Mouse (Mus musculus): ENCODE results near the gene Zfp420. TPM values are rescaled to one million over a fixed set of nuclear protein-coding genes. Genes with fewer than 3 reads are reported as not detected.

The Zfp420 gene
- polyA plus RNA-seq, 1 experiment: 5.3 TPM

DNA sequence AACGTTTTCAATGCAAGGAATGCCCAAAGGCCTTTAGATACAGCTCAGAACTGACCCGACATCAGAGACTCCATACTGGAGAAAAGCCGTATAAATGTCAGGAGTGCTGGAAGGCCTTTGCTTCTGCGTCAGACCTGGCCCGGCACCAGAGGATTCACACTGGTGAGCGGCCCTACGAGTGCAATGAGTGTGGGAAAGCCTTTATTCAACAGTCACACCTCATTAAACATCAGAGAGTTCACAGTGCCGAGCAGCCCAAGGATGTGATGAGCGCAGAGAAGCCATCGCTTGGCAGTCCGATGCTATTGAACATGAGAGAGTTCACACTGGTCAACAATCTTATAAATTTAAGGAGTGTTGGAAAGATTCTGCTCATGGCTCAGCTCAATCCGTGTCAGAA, 30.0 kb upstream of the Zfp420 start:
- H3K27ac ChIP-seq (ENCODE audit: control insufficient read depth, insufficient read depth, low read depth, low read length, poor library complexity): no peak overlapping the region
- WGBS: 92% methylated on average over 12 of the region's 12 CpGs
- no peak overlapping the region for H3K4me3 ChIP-seq (replicated peaks; ENCODE audit: control insufficient read depth, low read depth, low read length)
- no peaks in the 10 kb centered on the region for H3K4me1 ChIP-seq (ENCODE audit: control insufficient read depth, insufficient read depth, low read length)
- TF ChIP-seq CTCF (IDR thresholded peaks at IDR 0.05; ENCODE audit: control insufficient read depth, insufficient read depth, low read length) (no peak), POLR2A (IDR thresholded peaks at IDR 0.05; ENCODE audit: borderline replicate concordance, control insufficient read depth, low read depth, low read length) (no peak)

GRCm38 (mm10) chr7:29836816-29837215, 23.0 kb upstream of the Zfp420 start:
- no peak overlapping the region for H3K27ac ChIP-seq (ENCODE audit: control insufficient read depth, insufficient read depth, low read depth, low read length, poor library complexity)
- no peak overlapping the region for H3K4me3 ChIP-seq (replicated peaks; ENCODE audit: control insufficient read depth, low read depth, low read length)
- H3K4me1 ChIP-seq (ENCODE audit: control insufficient read depth, insufficient read depth, low read length): no peaks in the 10 kb centered on the region
- WGBS: 92% methylated on average over 1 of the region's 1 CpGs
- TF ChIP-seq POLR2A (IDR thresholded peaks at IDR 0.05; ENCODE audit: borderline replicate concordance, control insufficient read depth, low read depth, low read length): no peak
- TF ChIP-seq CTCF (IDR thresholded peaks at IDR 0.05; ENCODE audit: control insufficient read depth, insufficient read depth, low read length): no peak

DNA sequence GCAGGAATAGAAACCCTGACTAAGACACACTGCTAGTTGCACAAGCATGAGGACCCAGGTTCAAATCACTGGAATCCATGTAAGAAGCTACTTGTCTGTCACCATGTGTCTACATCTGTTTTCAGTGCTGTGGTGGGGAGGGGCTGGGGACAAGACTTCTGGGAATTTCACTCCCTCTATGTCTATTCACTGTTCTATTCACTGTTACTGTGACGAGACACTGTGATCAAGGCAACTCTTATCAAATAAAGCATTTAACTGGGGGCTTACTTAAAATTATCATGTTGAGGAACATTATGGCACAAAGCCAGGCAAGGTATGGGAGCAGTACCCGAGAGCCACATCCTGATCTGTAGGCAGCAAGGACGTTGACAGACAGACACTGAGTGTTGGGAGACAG, 20.5 kb upstream of the Zfp420 start:
- TF ChIP-seq POLR2A (IDR thresholded peaks at IDR 0.05; ENCODE audit: borderline replicate concordance, control insufficient read depth, low read depth, low read length) (no peak), CTCF (IDR thresholded peaks at IDR 0.05; ENCODE audit: control insufficient read depth, insufficient read depth, low read length) (no peak)
- Histone ChIP-seq H3K4me3 (replicated peaks; ENCODE audit: control insufficient read depth, low read depth, low read length) (no peak overlapping the region), H3K27ac (ENCODE audit: control insufficient read depth, insufficient read depth, low read depth, low read length, poor library complexity) (no peak overlapping the region), H3K4me1 (ENCODE audit: control insufficient read depth, insufficient read depth, low read length) (no peaks in the 10 kb centered on the region)
- WGBS: 82% methylated on average over 3 of the region's 3 CpGs

GRCm38 (mm10) chr7:29842105-29842504, 17.7 kb upstream of the Zfp420 start:
- Histone ChIP-seq H3K4me1 (ENCODE audit: control insufficient read depth, insufficient read depth, low read length) (no peaks in the 10 kb centered on the region), H3K27ac (ENCODE audit: control insufficient read depth, insufficient read depth, low read depth, low read length, poor library complexity) (no peak overlapping the region)
- WGBS: 97% methylated on average over 1 of the region's 1 CpGs

GRCm38 (mm10) chr7:29844616-29845015, 15.2 kb upstream of the Zfp420 start:
- no peak overlapping the region for H3K4me3 ChIP-seq (replicated peaks; ENCODE audit: control insufficient read depth, low read depth, low read length)
- no peaks in the 10 kb centered on the region for H3K4me1 ChIP-seq (ENCODE audit: control insufficient read depth, insufficient read depth, low read length)
- TF ChIP-seq CTCF (IDR thresholded peaks at IDR 0.05; ENCODE audit: control insufficient read depth, insufficient read depth, low read length): no peak
- TF ChIP-seq POLR2A (IDR thresholded peaks at IDR 0.05; ENCODE audit: borderline replicate concordance, control insufficient read depth, low read depth, low read length): no peak
- H3K27ac ChIP-seq (ENCODE audit: control insufficient read depth, insufficient read depth, low read depth, low read length, poor library complexity): no peak overlapping the region
- WGBS: 86% methylated on average over 5 of the region's 5 CpGs

More at GRCm38 (mm10) chr7:29842105-29842504, 17.7 kb upstream of the Zfp420 start:
- H3K4me3 ChIP-seq (replicated peaks; ENCODE audit: control insufficient read depth, low read depth, low read length): no peak overlapping the region
- TF ChIP-seq POLR2A (IDR thresholded peaks at IDR 0.05; ENCODE audit: borderline replicate concordance, control insufficient read depth, low read depth, low read length) (no peak), CTCF (IDR thresholded peaks at IDR 0.05; ENCODE audit: control insufficient read depth, insufficient read depth, low read length) (no peak)

GRCm38 (mm10) chr7:29852831-29853218, 7.0 kb upstream of the Zfp420 start:
- Histone ChIP-seq H3K27ac (ENCODE audit: control insufficient read depth, insufficient read depth, low read depth, low read length, poor library complexity) (no peak overlapping the region), H3K4me1 (ENCODE audit: control insufficient read depth, insufficient read depth, low read length) (peaks cover 2% of the 10 kb centered on the region; the same call in 1 of the 2 replicates), H3K4me3 (replicated peaks; ENCODE audit: control insufficient read depth, low read depth, low read length) (peak overlapping the region; percentile 76)
- WGBS: 52% methylated on average over 9 of the region's 9 CpGs
- TF ChIP-seq CTCF (IDR thresholded peaks at IDR 0.05; ENCODE audit: control insufficient read depth, insufficient read depth, low read length): no peak
- TF ChIP-seq POLR2A (IDR thresholded peaks at IDR 0.05; ENCODE audit: borderline replicate concordance, control insufficient read depth, low read depth, low read length): no peak

GRCm38 (mm10) chr7:29853219-29853842, 6.4 kb upstream of the Zfp420 start, which contains the start of gene Zfp940:
Gene Zfp940 (minus strand): TSS chr7:29853669.
- peak within 1 kb of the TSS; percentile 76 for H3K4me3 ChIP-seq (replicated peaks; ENCODE audit: control insufficient read depth, low read depth, low read length)
- WGBS: 1% methylated on average over 21 of the region's 21 CpGs

GRCm38 (mm10) chr7:29861660-29862059, 1.9 kb downstream of the Zfp420 start:
- WGBS: 84% methylated on average over 7 of the region's 7 CpGs
- Histone ChIP-seq H3K4me1 (ENCODE audit: control insufficient read depth, insufficient read depth, low read length) (no peaks in the 10 kb centered on the region), H3K27ac (ENCODE audit: control insufficient read depth, insufficient read depth, low read depth, low read length, poor library complexity) (no peak overlapping the region), H3K4me3 (replicated peaks; ENCODE audit: control insufficient read depth, low read depth, low read length) (no peak overlapping the region)
- peak; percentile 23; the same call in 1 of the 2 replicates for TF ChIP-seq CTCF (IDR thresholded peaks at IDR 0.05; ENCODE audit: control insufficient read depth, insufficient read depth, low read length)
- TF ChIP-seq POLR2A (IDR thresholded peaks at IDR 0.05; ENCODE audit: borderline replicate concordance, control insufficient read depth, low read depth, low read length): no peak

More at GRCm38 (mm10) chr7:29853219-29853842, 6.4 kb upstream of the Zfp420 start, which contains the start of gene Zfp940:
- Histone ChIP-seq H3K27ac (ENCODE audit: control insufficient read depth, insufficient read depth, low read depth, low read length, poor library complexity) (no peak within 1 kb of the TSS), H3K4me1 (ENCODE audit: control insufficient read depth, insufficient read depth, low read length) (peaks cover 2% of the 10 kb centered on the region; the same call in 1 of the 2 replicates)
- TF ChIP-seq CTCF (IDR thresholded peaks at IDR 0.05; ENCODE audit: control insufficient read depth, insufficient read depth, low read length) (no peak), POLR2A (IDR thresholded peaks at IDR 0.05; ENCODE audit: borderline replicate concordance, control insufficient read depth, low read depth, low read length) (no peak)
